Mouse (Mus musculus): ENCODE data around the gene Tk1.
"Not testable (repeated sequence)": the region's sequence is repeated elsewhere in the genome, so short reads cannot be mapped to it uniquely, and the experiment has no call there.

Gene Tk1

GRCm38 (mm10) chr11:117792281-117792888, 33.5 kb downstream of the Tk1 start:
- DNase-seq (ENCODE audit: low spot score in 2 of 2) = no peak

GRCm38 (mm10) chr11:117791441-117791761, 34.5 kb downstream of the Tk1 start:
- no peak for DNase-seq (ENCODE audit: low spot score in 2 of 2)

GRCm38 (mm10) chr11:117790703-117791440, 35.0 kb downstream of the Tk1 start:
- DNase-seq (ENCODE audit: low spot score in 2 of 2) = no peak

- peak; percentile 42 to 69 for DNase-seq (ENCODE audit: low spot score in 2 of 2)
Observed at GRCm38 (mm10) chr11:117790286-117790685, 35.6 kb downstream of the Tk1 start.

GRCm38 (mm10) chr11:117788481-117788880, 37.4 kb downstream of the Tk1 start:
- not testable (repeated sequence) for DNase-seq (ENCODE audit: low spot score in 2 of 2)

- DNase-seq (ENCODE audit: low spot score in 2 of 2) = peak; percentile 55 to 73
Observed at GRCm38 (mm10) chr11:117786294-117786693, 39.6 kb downstream of the Tk1 start.

GRCm38 (mm10) chr11:117783683-117784309, 42.1 kb downstream of the Tk1 start:
- DNase-seq (ENCODE audit: low spot score in 2 of 2) = peak; percentile 34 to 43

- DNase-seq (ENCODE audit: low spot score in 2 of 2) = peak; percentile 96 to 97
Observed at GRCm38 (mm10) chr11:117783089-117783488, 42.8 kb downstream of the Tk1 start.

GRCm38 (mm10) chr11:117782705-117783034, 43.2 kb downstream of the Tk1 start:
- DNase-seq (ENCODE audit: low spot score in 2 of 2) = no peak

GRCm38 (mm10) chr11:117781993-117782704, 43.7 kb downstream of the Tk1 start, which contains the start of the genes Tmc8 and Tmc6:
TSS of gene Tmc8 (plus strand) at chr11:117782076.
TSS of gene Tmc6 (minus strand) at chr11:117782198.
- peak; percentile 93 to 94 for DNase-seq (ENCODE audit: low spot score in 2 of 2)

- peak; percentile 83 to 87 for DNase-seq (ENCODE audit: low spot score in 2 of 2)
Observed at GRCm38 (mm10) chr11:117781199-117781821, 44.6 kb downstream of the Tk1 start.

- peak; percentile 91 to 96 for DNase-seq (ENCODE audit: low spot score in 2 of 2)
Observed at GRCm38 (mm10) chr11:117780582-117781111, 45.2 kb downstream of the Tk1 start.

GRCm38 (mm10) chr11:117780199-117780515, 45.7 kb downstream of the Tk1 start:
- DNase-seq (ENCODE audit: low spot score in 2 of 2) = no peak

- DNase-seq (ENCODE audit: low spot score in 2 of 2) = peak; percentile 49 to 52
Observed at GRCm38 (mm10) chr11:117779434-117780198, 46.3 kb downstream of the Tk1 start.

- DNase-seq (ENCODE audit: low spot score in 2 of 2) = peak; percentile 19 to 31
Observed at GRCm38 (mm10) chr11:117778851-117779433, 47.0 kb downstream of the Tk1 start.

GRCm38 (mm10) chr11:117778031-117778430, 47.9 kb downstream of the Tk1 start:
- DNase-seq (ENCODE audit: low spot score in 2 of 2) = no peak

- peak in 1 of 2 experiments; percentile 43 for DNase-seq (ENCODE audit: low spot score in 2 of 2)
Observed at GRCm38 (mm10) chr11:117777111-117777510, 48.8 kb downstream of the Tk1 start.

GRCm38 (mm10) chr11:117776085-117776792, 49.7 kb downstream of the Tk1 start:
- no peak for DNase-seq (ENCODE audit: low spot score in 2 of 2)

- DNase-seq (ENCODE audit: low spot score in 2 of 2) = no peak
Observed at GRCm38 (mm10) chr11:117775540-117775939, 50.4 kb downstream of the Tk1 start.

- DNase-seq (ENCODE audit: low spot score in 2 of 2) = no peak
Observed at GRCm38 (mm10) chr11:117774925-117775324, 51.0 kb downstream of the Tk1 start.

Data from thymus, postnatal 10 days (tissue).